In genomic region chr8:45973988-45974505, GRCm38 (mm10) we compare ENCODE assay signal across 9 mouse cellular contexts. TPM values are rescaled to one million over a fixed set of nuclear protein-coding genes. Genes with fewer than 3 reads are reported as not detected.
A peak's percentile ranks its signal among the peaks of the same experiment; 100 is the strongest.
DNase-seq lines count a peak whose midpoint lies in the region; ATAC-seq lines count a peak whose summit lies in the region.
"Had no signal": no experiment of that assay in that cellular context is flagged by ENCODE, and none has a peak within 500 bp of the region (broad histone marks: within the 10 kb centered on the region; RNA-seq: fewer than 3 reads in every experiment).

No protein-coding gene starts in this region.

- no peaks in the 10 kb centered on the region for H3K27me3 ChIP-seq in liver, embryonic 12.5 days (replicated peaks)
- H3K27me3 ChIP-seq in embryonic facial prominence, embryonic 13.5 days, result no peaks in the 10 kb centered on the region
- no peaks in the 10 kb centered on the region for H3K27me3 ChIP-seq in hindbrain, embryonic 15.5 days
- no peaks in the 10 kb centered on the region for H3K27me3 ChIP-seq in neural tube, embryonic 12.5 days (replicated peaks)

- 67% methylated on average over 8 of the region's 8 CpGs for WGBS in liver, embryonic 12.5 days (ENCODE audit: insufficient replicate concordance)
- 76% methylated on average over 8 of the region's 8 CpGs for WGBS in embryonic facial prominence, embryonic 13.5 days
- WGBS in hindbrain, embryonic 15.5 days, result 74% methylated on average over 8 of the region's 8 CpGs
- 77% methylated on average over 8 of the region's 8 CpGs for WGBS in neural tube, embryonic 12.5 days

- H3K4me1 ChIP-seq in liver, embryonic 12.5 days, result peaks cover 17% of the 10 kb centered on the region
- H3K4me1 ChIP-seq in embryonic facial prominence, embryonic 13.5 days, result peaks cover 14% of the 10 kb centered on the region
- H3K4me1 ChIP-seq in hindbrain, embryonic 15.5 days (replicated peaks), result peaks cover 15% of the 10 kb centered on the region
- peaks cover 10% of the 10 kb centered on the region for H3K4me1 ChIP-seq in neural tube, embryonic 12.5 days

- H3K36me3 ChIP-seq in liver, embryonic 12.5 days, result peaks cover 24% of the 10 kb centered on the region
- peaks cover 8% of the 10 kb centered on the region for H3K36me3 ChIP-seq in embryonic facial prominence, embryonic 13.5 days
- 0 out of 2 replicates have a peak, but pooled peaks cover 4% of the 10 kb centered on the region for H3K36me3 ChIP-seq in hindbrain, embryonic 15.5 days
- peaks cover 6% of the 10 kb centered on the region; the same call in 1 of the 2 replicates for H3K36me3 ChIP-seq in neural tube, embryonic 12.5 days

- H3K4me2 ChIP-seq in liver, embryonic 12.5 days, result peak overlapping the region; percentile 74
- H3K4me2 ChIP-seq in embryonic facial prominence, embryonic 13.5 days, result peak overlapping the region; percentile 71
- peak overlapping the region; percentile 66; the same call in 1 of the 2 replicates for H3K4me2 ChIP-seq in hindbrain, embryonic 15.5 days
- H3K4me2 ChIP-seq in neural tube, embryonic 12.5 days (replicated peaks), result peak overlapping the region; percentile 68; the same call in 1 of the 2 replicates

- intact Hi-C loops in left cerebral cortex, postnatal 10 days (cut with DNase I), result no loop called here

- ATAC-seq in liver, embryonic 12.5 days, result no peak
- ATAC-seq in embryonic facial prominence, embryonic 13.5 days (ENCODE audit: insufficient number of reproducible peaks, insufficient read depth, low FRiP score, low TSS enrichment, low read depth), result no peak
- no peak for ATAC-seq in hindbrain, embryonic 15.5 days (ENCODE audit: low FRiP score, low read depth)
- no peak for ATAC-seq in neural tube, embryonic 12.5 days (ENCODE audit: low FRiP score, low read depth)

- 0 out of 2 replicates have a peak overlapping the region, but pooled peaks have one; percentile 61 for H3K27ac ChIP-seq in liver, embryonic 12.5 days
- H3K27ac ChIP-seq in embryonic facial prominence, embryonic 13.5 days, result peak overlapping the region; percentile 86; the same call in 1 of the 2 replicates
- no peak overlapping the region for H3K27ac ChIP-seq in hindbrain, embryonic 15.5 days (replicated peaks)
- H3K27ac ChIP-seq in neural tube, embryonic 12.5 days, result no peak overlapping the region

- DNase-seq in liver, result no peak
- no peak for DNase-seq in right cerebral cortex, postnatal 10 days (ENCODE audit: low spot score in 2 of 2)
- no peak for DNase-seq in adrenal gland, postnatal 25 days
- DNase-seq in left cerebral cortex, postnatal 10 days (ENCODE audit: extremely low spot score in 1 of 2, low spot score in 2 of 2), result no peak
- DNase-seq: gastrocnemius, adult 2 months had no signal

- H3K4me3 ChIP-seq in liver, embryonic 12.5 days, result no peak overlapping the region
- no peak overlapping the region; the same call in 1 of the 2 replicates for H3K4me3 ChIP-seq in embryonic facial prominence, embryonic 13.5 days
- no peak overlapping the region for H3K4me3 ChIP-seq in hindbrain, embryonic 15.5 days
- no peak overlapping the region for H3K4me3 ChIP-seq in neural tube, embryonic 12.5 days

- H3K9me3 ChIP-seq in liver, embryonic 12.5 days (replicated peaks), result peaks cover 5% of the 10 kb centered on the region; the same call in 1 of the 2 replicates
- 0 out of 2 replicates have a peak, but pooled peaks cover 4% of the 10 kb centered on the region for H3K9me3 ChIP-seq in embryonic facial prominence, embryonic 13.5 days
- no peaks in the 10 kb centered on the region for H3K9me3 ChIP-seq in hindbrain, embryonic 15.5 days
- H3K9me3 ChIP-seq in neural tube, embryonic 12.5 days, result no peaks in the 10 kb centered on the region

- H3K9ac ChIP-seq in liver, embryonic 12.5 days, result peak overlapping the region; percentile 70; the same call in 1 of the 2 replicates
- peak overlapping the region; percentile 77; the same call in 1 of the 2 replicates for H3K9ac ChIP-seq in embryonic facial prominence, embryonic 13.5 days
- no peak overlapping the region for H3K9ac ChIP-seq in hindbrain, embryonic 15.5 days
- H3K9ac ChIP-seq in neural tube, embryonic 12.5 days, result no peak overlapping the region

RNA-seq across cellular contexts. Expression of gene 1700029J07Rik, which starts 1.0 kb away (rescaled TPM):
- polyA plus RNA-seq in liver, embryonic 12.5 days (2016; fragmentation: Nextera tagmentation; extraction: Ambion mirVana), result 1.1 and 1.2 TPM in 2 replicates
- polyA plus RNA-seq in embryonic facial prominence, embryonic 13.5 days (2015; fragmentation: Nextera tagmentation; extraction: Ambion mirVana), result 4.7 and 5.8 TPM in 2 replicates
- 5.7 and 6.1 TPM in 2 replicates for polyA plus RNA-seq in hindbrain, embryonic 15.5 days (2015; fragmentation: Nextera tagmentation; extraction: Ambion mirVana)
- 3.3 and 3.7 TPM in 2 replicates for polyA plus RNA-seq in neural tube, embryonic 12.5 days (2016; fragmentation: Nextera tagmentation; extraction: Ambion mirVana)
- 2.1 and 2.6 TPM in 2 replicates for total RNA-seq in adrenal gland, postnatal 25 days (2021)
- 1 to 10 TPM; 2.9 to 3.2 TPM for total RNA-seq in left cerebral cortex, postnatal 10 days (2021)

RNA-seq across cellular contexts. Expression of gene Ufsp2, which starts 1.3 kb away (rescaled TPM):
- polyA plus RNA-seq in liver, embryonic 12.5 days (2016; fragmentation: Nextera tagmentation; extraction: Ambion mirVana), result 38.3 and 45.4 TPM in 2 replicates
- 94.7 and 102 TPM in 2 replicates for polyA plus RNA-seq in embryonic facial prominence, embryonic 13.5 days (2015; fragmentation: Nextera tagmentation; extraction: Ambion mirVana)
- polyA plus RNA-seq in hindbrain, embryonic 15.5 days (2015; fragmentation: Nextera tagmentation; extraction: Ambion mirVana), result 66.9 and 69.8 TPM in 2 replicates
- polyA plus RNA-seq in neural tube, embryonic 12.5 days (2016; fragmentation: Nextera tagmentation; extraction: Ambion mirVana), result 55.8 and 61.4 TPM in 2 replicates
- total RNA-seq in adrenal gland, postnatal 25 days (2021), result 60.6 and 61.5 TPM in 2 replicates
- 10 to 100 TPM; 52.6 to 53.3 TPM for total RNA-seq in left cerebral cortex, postnatal 10 days (2021)

RNA-seq across cellular contexts. Expression of gene Lrp2bp, which starts 25.1 kb away (rescaled TPM):
- 0.16 TPM in 1 of 2 replicates, not detected in the other for polyA plus RNA-seq in liver, embryonic 12.5 days (2016; fragmentation: Nextera tagmentation; extraction: Ambion mirVana)
- 0.43 and 0.48 TPM in 2 replicates for polyA plus RNA-seq in embryonic facial prominence, embryonic 13.5 days (2015; fragmentation: Nextera tagmentation; extraction: Ambion mirVana)
- 0.43 and 0.51 TPM in 2 replicates for polyA plus RNA-seq in hindbrain, embryonic 15.5 days (2015; fragmentation: Nextera tagmentation; extraction: Ambion mirVana)
- 0.09 and 0.31 TPM in 2 replicates for polyA plus RNA-seq in neural tube, embryonic 12.5 days (2016; fragmentation: Nextera tagmentation; extraction: Ambion mirVana)
- total RNA-seq in adrenal gland, postnatal 25 days (2021), result 0.33 and 0.81 TPM in 2 replicates
- under 1 TPM; 0.36 to 0.61 TPM for total RNA-seq in left cerebral cortex, postnatal 10 days (2021)

RNA-seq across cellular contexts. Expression of gene Ankrd37, which starts 31.5 kb away (rescaled TPM):
- 8.8 and 9.6 TPM in 2 replicates for polyA plus RNA-seq in liver, embryonic 12.5 days (2016; fragmentation: Nextera tagmentation; extraction: Ambion mirVana)
- polyA plus RNA-seq in embryonic facial prominence, embryonic 13.5 days (2015; fragmentation: Nextera tagmentation; extraction: Ambion mirVana), result 22.0 and 30.2 TPM in 2 replicates
- polyA plus RNA-seq in hindbrain, embryonic 15.5 days (2015; fragmentation: Nextera tagmentation; extraction: Ambion mirVana), result 38.4 and 45.2 TPM in 2 replicates
- 18.5 and 23.5 TPM in 2 replicates for polyA plus RNA-seq in neural tube, embryonic 12.5 days (2016; fragmentation: Nextera tagmentation; extraction: Ambion mirVana)
- not detected in 2 replicates for total RNA-seq in adrenal gland, postnatal 25 days (2021)
- 1 to 10 TPM; 6.3 to 8.1 TPM for total RNA-seq in left cerebral cortex, postnatal 10 days (2021)

RNA-seq across cellular contexts. Expression of gene Ccdc110, which starts 39.6 kb away (rescaled TPM):
- polyA plus RNA-seq in liver, embryonic 12.5 days (2016; fragmentation: Nextera tagmentation; extraction: Ambion mirVana), result not detected in 2 replicates
- polyA plus RNA-seq in embryonic facial prominence, embryonic 13.5 days (2015; fragmentation: Nextera tagmentation; extraction: Ambion mirVana), result not detected in 2 replicates
- polyA plus RNA-seq in hindbrain, embryonic 15.5 days (2015; fragmentation: Nextera tagmentation; extraction: Ambion mirVana), result 0.09 and 0.21 TPM in 2 replicates
- polyA plus RNA-seq in neural tube, embryonic 12.5 days (2016; fragmentation: Nextera tagmentation; extraction: Ambion mirVana), result 0.11 TPM in 1 of 2 replicates, not detected in the other
- total RNA-seq in adrenal gland, postnatal 25 days (2021), result not detected in 2 replicates
- 1 to 10 TPM; 1.8 to 2.1 TPM for total RNA-seq in left cerebral cortex, postnatal 10 days (2021)
- total RNA-seq: gastrocnemius, adult 2 months had no signal

Comparison
In these comparisons a context has a peak if more than half of its experiments do, and no peak if none do; other contexts are left out.
1. H3K27ac ChIP-seq: peak in liver, embryonic 12.5 days (single experiment) and embryonic facial prominence, embryonic 13.5 days (single experiment); none in hindbrain, embryonic 15.5 days (single experiment) and neural tube, embryonic 12.5 days (single experiment).
2. H3K9ac ChIP-seq: peak in liver, embryonic 12.5 days (single experiment) and embryonic facial prominence, embryonic 13.5 days (single experiment); none in hindbrain, embryonic 15.5 days (single experiment) and neural tube, embryonic 12.5 days (single experiment).
3. Peak in every context shown above with its lines, with median percentiles within 50 percentile points of each other: H3K4me2 ChIP-seq.